Mouse (Mus musculus) erythroid progenitor cell, adult 5-6 weeks (primary cell): Measurements from ENCODE around the gene 9930111J21Rik2. TPM values are rescaled to one million over a fixed set of nuclear protein-coding genes. Genes with fewer than 3 reads are reported as not detected.
"Not testable (repeated sequence)": the region's sequence is repeated elsewhere in the genome, so short reads cannot be mapped to it uniquely, and the experiment has no call there.

ENCODE experiments used
- ATAC-seq: replicated peaks from 2 replicates; pipeline ENCODE4 v1.8.0; 2016; ENCODE audit warnings: moderate number of reproducible peaks, mild to moderate bottlenecking, moderate TSS enrichment, inconsistent platforms; ENCODE audit not compliant: poor library complexity, low FRiP score, severe bottlenecking
- total RNA-seq, 2 experiments: library from RNA; stranded (forward) in 1 of 2; stranded (reverse) in 1 of 2; fragments of 150-400 nt in 1 of 2; fragments of 186-747, 209-891 nt in 1 of 2; gene quantifications; 2 replicates each; pipeline versions ENCODE4 v1.2.3 to v1.2.4; 2015 to 2017; ENCODE audit warnings: low replicate concordance in 2 of 2

The 9930111J21Rik2 gene
- total RNA-seq, 2 experiments from 2014 or later = 13.7 to 19.3 TPM

DNA sequence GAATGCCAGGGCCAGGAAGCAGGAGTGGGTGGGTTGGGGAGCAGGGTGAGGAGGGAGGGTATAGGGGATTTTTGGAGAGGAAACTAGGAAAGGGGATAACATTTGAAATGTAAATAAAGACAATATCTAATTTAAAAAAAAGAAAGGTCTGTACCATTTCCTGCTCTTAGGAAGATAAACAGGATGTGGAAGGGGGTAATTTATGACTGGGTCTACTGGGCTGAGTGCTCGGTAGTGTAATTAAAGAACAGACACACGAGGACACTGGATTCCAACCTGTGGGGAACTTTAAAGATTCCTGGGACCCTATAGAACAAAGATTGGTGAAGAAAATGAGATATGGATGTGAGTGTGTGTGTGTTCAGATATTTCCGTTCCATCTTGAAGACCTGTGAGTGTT is 68.2 kb downstream of the 9930111J21Rik2 start:
- ATAC-seq = not testable (repeated sequence)

DNA sequence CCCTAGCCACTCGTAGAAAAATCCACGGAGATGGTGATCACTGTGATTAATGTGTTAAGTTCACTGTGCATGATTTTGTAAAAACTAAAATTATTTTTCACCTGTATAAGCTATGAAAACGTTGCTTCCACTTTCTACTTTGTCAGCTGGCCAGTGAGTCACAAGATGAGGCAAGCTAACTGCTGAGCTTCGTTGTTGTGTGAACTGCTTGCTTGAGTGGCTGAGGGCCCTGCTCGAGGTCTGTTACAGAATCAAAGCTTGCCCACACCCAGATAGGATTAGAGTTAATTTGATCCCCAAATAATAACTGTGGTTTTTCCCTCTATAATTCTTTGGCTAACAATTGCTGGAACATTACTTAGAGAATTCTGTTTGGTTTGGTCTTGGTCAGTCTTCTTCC is 71.0 kb downstream of the 9930111J21Rik2 start:
- ATAC-seq = not testable (repeated sequence)

DNA sequence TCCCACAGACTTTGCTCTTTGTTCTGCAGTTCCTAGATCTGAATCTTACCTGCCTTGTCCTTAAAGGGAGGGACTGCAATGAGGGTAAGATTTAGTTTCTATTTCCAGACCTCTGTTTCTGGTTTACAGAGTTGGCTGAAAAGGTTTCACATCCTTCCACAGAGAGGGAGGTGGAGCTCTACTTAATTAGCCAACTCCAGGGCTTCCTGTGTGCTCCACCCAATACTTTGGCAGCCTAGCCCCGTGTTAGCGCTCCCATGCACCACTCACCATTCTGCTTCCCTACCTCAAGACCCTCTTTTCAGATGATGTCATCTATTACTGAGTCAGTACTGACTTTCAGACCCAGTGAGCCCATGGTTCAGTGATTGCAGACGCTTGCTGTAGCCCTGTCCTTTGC is 71.8 kb downstream of the 9930111J21Rik2 start, which contains the start of gene 9930111J21Rik1:
9930111J21Rik1 (minus strand) TSS at position 148 of the 400 bp plus-strand sequence.
- ATAC-seq = peak; percentile 56; the same call in 1 of the 2 replicates

DNA sequence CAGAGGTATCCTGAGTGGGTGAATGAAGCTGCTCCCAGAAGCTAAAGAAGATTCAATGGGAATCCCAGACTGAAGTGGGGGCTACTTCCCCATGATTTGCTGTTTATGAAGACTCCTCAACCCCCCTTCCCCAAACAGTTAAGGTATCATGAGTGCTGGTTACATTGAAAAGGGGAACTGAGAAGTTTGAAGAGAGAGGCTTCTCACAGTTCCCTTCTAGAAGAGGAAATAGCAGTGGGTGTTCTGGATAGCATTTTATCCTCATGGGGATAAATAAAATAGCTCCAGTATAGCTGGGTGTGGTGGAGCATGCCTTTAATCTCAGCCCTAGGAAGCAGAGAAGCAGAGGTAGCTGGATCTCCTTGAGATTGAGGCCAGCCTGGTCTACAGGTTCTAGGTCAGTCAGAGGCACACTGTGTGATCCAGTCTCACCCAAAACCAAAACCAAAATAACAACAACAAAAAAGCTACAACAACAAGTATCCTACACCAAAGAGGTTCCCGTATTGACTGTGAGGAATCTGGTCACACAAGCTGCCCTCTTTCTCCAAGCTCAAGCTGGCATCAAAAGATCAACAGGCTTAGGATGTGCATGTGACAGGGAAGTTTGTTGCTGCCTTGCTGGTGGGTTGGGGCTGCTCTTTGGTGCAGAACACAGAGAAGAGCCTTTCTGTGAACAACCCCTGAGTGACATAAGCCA is 72.7 kb downstream of the 9930111J21Rik2 start, which contains the start of gene Olfr56:
Olfr56 (plus strand) TSS at position 650 of the 700 bp plus-strand sequence.
- ATAC-seq = peak; percentile 31; the same call in 1 of the 2 replicates

DNA sequence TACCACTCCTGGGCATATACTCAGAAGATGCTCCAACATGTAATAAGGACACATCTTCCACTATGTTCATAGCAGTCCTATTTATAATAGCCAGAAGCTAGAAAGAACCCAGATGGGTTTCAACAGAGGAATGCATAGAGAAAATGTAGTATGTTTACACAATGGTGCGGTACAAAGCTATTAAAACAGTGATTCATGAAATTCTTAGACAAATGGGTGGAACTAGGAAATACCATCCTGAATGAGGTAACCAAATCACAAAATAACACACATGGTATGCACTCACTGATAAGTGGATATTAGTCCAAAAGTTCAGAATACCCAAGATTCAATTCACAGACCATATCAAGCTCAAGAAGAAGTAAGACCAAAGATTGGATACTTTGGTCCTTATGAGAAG is 76.4 kb downstream of the 9930111J21Rik2 start:
- not testable (repeated sequence) for ATAC-seq

Other genes starting within 250 kb of the 9930111J21Rik2 start
- gene Trim41, start 233.9 kb downstream of the 9930111J21Rik2 start, total RNA-seq (2015; ENCODE audit: low replicate concordance) = 8.8 and 10.1 TPM in 2 replicates
- 17.5 and 41.5 TPM in 2 replicates for gene Trim41, start 233.9 kb downstream of the 9930111J21Rik2 start, total RNA-seq (2017; ENCODE audit: low replicate concordance)
- gene Trim7, start 225.1 kb downstream of the 9930111J21Rik2 start, total RNA-seq (2015; ENCODE audit: low replicate concordance) = 0.42 TPM in 1 of 2 replicates, not detected in the other
- gene Trim7, start 225.1 kb downstream of the 9930111J21Rik2 start, total RNA-seq (2017; ENCODE audit: low replicate concordance) = 1.0 TPM in 1 of 2 replicates, not detected in the other
- gene Gm12184, start 224.6 kb downstream of the 9930111J21Rik2 start, total RNA-seq (2015; ENCODE audit: low replicate concordance) = 2.9 TPM in 1 of 2 replicates, not detected in the other
- 9.6 TPM in 1 of 2 replicates, not detected in the other for gene Gm12184, start 224.6 kb downstream of the 9930111J21Rik2 start, total RNA-seq (2017; ENCODE audit: low replicate concordance)
- 50.3 and 55.5 TPM in 2 replicates for gene Irgm1, start 179.6 kb downstream of the 9930111J21Rik2 start, total RNA-seq (2015; ENCODE audit: low replicate concordance)
- gene Irgm1, start 179.6 kb downstream of the 9930111J21Rik2 start, total RNA-seq (2017; ENCODE audit: low replicate concordance) = 51.0 and 53.7 TPM in 2 replicates
- 0.72 and 1.7 TPM in 2 replicates for gene Gm5431, start 149.0 kb downstream of the 9930111J21Rik2 start, total RNA-seq (2015; ENCODE audit: low replicate concordance)
- gene Gm5431, start 149.0 kb downstream of the 9930111J21Rik2 start, total RNA-seq (2017; ENCODE audit: low replicate concordance) = 0.64 and 1.5 TPM in 2 replicates
- gene Psme2b, start 105.1 kb downstream of the 9930111J21Rik2 start, total RNA-seq (2015; ENCODE audit: low replicate concordance) = 6.3 and 13.7 TPM in 2 replicates
- 0.90 and 2.6 TPM in 2 replicates for gene Psme2b, start 105.1 kb downstream of the 9930111J21Rik2 start, total RNA-seq (2017; ENCODE audit: low replicate concordance)
- gene Olfr56, start 72.4 kb downstream of the 9930111J21Rik2 start, total RNA-seq (2015; ENCODE audit: low replicate concordance) = 1.7 and 3.2 TPM in 2 replicates
- 1.5 and 6.1 TPM in 2 replicates for gene Olfr56, start 72.4 kb downstream of the 9930111J21Rik2 start, total RNA-seq (2017; ENCODE audit: low replicate concordance)
- 12.2 and 15.5 TPM in 2 replicates for gene 9930111J21Rik1, start 71.8 kb downstream of the 9930111J21Rik2 start, total RNA-seq (2015; ENCODE audit: low replicate concordance)
- 1.4 and 5.0 TPM in 2 replicates for gene 9930111J21Rik1, start 71.8 kb downstream of the 9930111J21Rik2 start, total RNA-seq (2017; ENCODE audit: low replicate concordance)
- 1.1 TPM in 1 of 2 replicates, not detected in the other for gene Gm12185, start 59.0 kb downstream of the 9930111J21Rik2 start, total RNA-seq (2015; ENCODE audit: low replicate concordance)
- gene Gm12185, start 59.0 kb downstream of the 9930111J21Rik2 start, total RNA-seq (2017; ENCODE audit: low replicate concordance) = not detected in 2 replicates
- not detected in 2 replicates for gene Tgtp1, start 57.1 kb downstream of the 9930111J21Rik2 start, total RNA-seq (2015; ENCODE audit: low replicate concordance)
- 2.6 and 3.5 TPM in 2 replicates for gene Tgtp1, start 57.1 kb downstream of the 9930111J21Rik2 start, total RNA-seq (2017; ENCODE audit: low replicate concordance)
- gene Tgtp2, start 13.0 kb upstream of the 9930111J21Rik2 start, total RNA-seq (2015; ENCODE audit: low replicate concordance) = 10.5 and 29.3 TPM in 2 replicates
- 19.6 and 28.1 TPM in 2 replicates for gene Tgtp2, start 13.0 kb upstream of the 9930111J21Rik2 start, total RNA-seq (2017; ENCODE audit: low replicate concordance)
- 54.1 and 55.9 TPM in 2 replicates for gene Ifi47, start 25.3 kb upstream of the 9930111J21Rik2 start, total RNA-seq (2015; ENCODE audit: low replicate concordance)
- 17.2 and 18.8 TPM in 2 replicates for gene Ifi47, start 25.3 kb upstream of the 9930111J21Rik2 start, total RNA-seq (2017; ENCODE audit: low replicate concordance)
- not detected in 2 replicates for gene Olfr1396, start 63.6 kb upstream of the 9930111J21Rik2 start, total RNA-seq (2015; ENCODE audit: low replicate concordance)
- not detected in 2 replicates for gene Olfr1396, start 63.6 kb upstream of the 9930111J21Rik2 start, total RNA-seq (2017; ENCODE audit: low replicate concordance)
- gene Olfr1395, start 91.0 kb upstream of the 9930111J21Rik2 start, total RNA-seq (2015; ENCODE audit: low replicate concordance) = not detected in 2 replicates
- gene Olfr1395, start 91.0 kb upstream of the 9930111J21Rik2 start, total RNA-seq (2017; ENCODE audit: low replicate concordance) = not detected in 2 replicates
- not detected in 2 replicates for gene Olfr1394, start 103.1 kb upstream of the 9930111J21Rik2 start, total RNA-seq (2015; ENCODE audit: low replicate concordance)
- not detected in 2 replicates for gene Olfr1394, start 103.1 kb upstream of the 9930111J21Rik2 start, total RNA-seq (2017; ENCODE audit: low replicate concordance)
- gene Btnl9, start 135.9 kb upstream of the 9930111J21Rik2 start, total RNA-seq (2015; ENCODE audit: low replicate concordance) = 1.1 and 2.9 TPM in 2 replicates
- 0.53 and 0.77 TPM in 2 replicates for gene Btnl9, start 135.9 kb upstream of the 9930111J21Rik2 start, total RNA-seq (2017; ENCODE audit: low replicate concordance)
- 55.9 and 72.1 TPM in 2 replicates for gene Zfp62, start 152.1 kb upstream of the 9930111J21Rik2 start, total RNA-seq (2015; ENCODE audit: low replicate concordance)
- gene Zfp62, start 152.1 kb upstream of the 9930111J21Rik2 start, total RNA-seq (2017; ENCODE audit: low replicate concordance) = 35.6 and 36.3 TPM in 2 replicates
- 12.2 and 15.5 TPM in 2 replicates for gene Mgat1, start 192.9 kb upstream of the 9930111J21Rik2 start, total RNA-seq (2015; ENCODE audit: low replicate concordance)
- 21.8 and 26.2 TPM in 2 replicates for gene Mgat1, start 192.9 kb upstream of the 9930111J21Rik2 start, total RNA-seq (2017; ENCODE audit: low replicate concordance)
- not detected in 2 replicates for gene Olfr1393, start 227.1 kb upstream of the 9930111J21Rik2 start, total RNA-seq (2015; ENCODE audit: low replicate concordance)
- gene Olfr1393, start 227.1 kb upstream of the 9930111J21Rik2 start, total RNA-seq (2017; ENCODE audit: low replicate concordance) = not detected in 2 replicates
- not detected in 2 replicates for gene Olfr1392, start 234.0 kb upstream of the 9930111J21Rik2 start, total RNA-seq (2015; ENCODE audit: low replicate concordance)
- not detected in 2 replicates for gene Olfr1392, start 234.0 kb upstream of the 9930111J21Rik2 start, total RNA-seq (2017; ENCODE audit: low replicate concordance)